In genomic region chr9:43206022-43206390, GRCm38 (mm10) we compare ENCODE assay signal across 9 mouse cellular contexts. TPM values are rescaled to one million over a fixed set of nuclear protein-coding genes. Genes with fewer than 3 reads are reported as not detected.
DNase-seq lines count a peak whose midpoint lies in the region; ATAC-seq and TF ChIP-seq lines count a peak whose summit lies in the region.
"Had no signal": no experiment of that assay in that cellular context is flagged by ENCODE, and none has a peak within 500 bp of the region (broad histone marks: within the 10 kb centered on the region; RNA-seq: fewer than 3 reads in every experiment).

No protein-coding gene starts in this region.

- no peak for ATAC-seq in liver, embryonic 11.5 days (replicated peaks; ENCODE audit: low FRiP score)
- ATAC-seq in liver, postnatal 0 days: no peak
- no peak for ATAC-seq in forebrain, embryonic 12.5 days (ENCODE audit: low FRiP score)
- ATAC-seq in limb, embryonic 12.5 days (ENCODE audit: insufficient number of reproducible peaks, insufficient read depth, low FRiP score, low TSS enrichment, low read depth): no peak

- H3K4me3 ChIP-seq in liver, embryonic 11.5 days (ENCODE audit: low read depth, low read length): peak overlapping the region; percentile 13; the same call in 1 of the 2 replicates
- no peak overlapping the region for H3K4me3 ChIP-seq in liver, postnatal 0 days (ENCODE audit: low read depth, low read length)
- peak overlapping the region; percentile 31 for H3K4me3 ChIP-seq in forebrain, embryonic 12.5 days (replicated peaks)
- H3K4me3 ChIP-seq in limb, embryonic 12.5 days (replicated peaks): peak overlapping the region; percentile 41
- H3K4me3 ChIP-seq in small intestine, adult 2 months (ENCODE audit: low read depth, low read length): peak overlapping the region; percentile 34
- no peak overlapping the region; the same call in 1 of the 2 replicates for H3K4me3 ChIP-seq in layer of hippocampus, adult 2 months

- H3K9ac ChIP-seq in liver, embryonic 11.5 days (ENCODE audit: low read depth, low read length): no peak overlapping the region
- no peak overlapping the region for H3K9ac ChIP-seq in liver, postnatal 0 days (replicated peaks)
- no peak overlapping the region for H3K9ac ChIP-seq in forebrain, embryonic 12.5 days
- 0 out of 2 replicates have a peak overlapping the region, but pooled peaks have one; percentile 23 for H3K9ac ChIP-seq in limb, embryonic 12.5 days (replicated peaks)

- H3K36me3 ChIP-seq in liver, embryonic 11.5 days (ENCODE audit: control insufficient read depth, insufficient read depth, low read length): no peaks in the 10 kb centered on the region
- H3K36me3 ChIP-seq in liver, postnatal 0 days (replicated peaks; ENCODE audit: insufficient read depth, low read length): no peaks in the 10 kb centered on the region
- H3K36me3 ChIP-seq in forebrain, embryonic 12.5 days (replicated peaks): no peaks in the 10 kb centered on the region
- no peaks in the 10 kb centered on the region for H3K36me3 ChIP-seq in limb, embryonic 12.5 days
- no peaks in the 10 kb centered on the region for H3K36me3 ChIP-seq in small intestine, adult 2 months (ENCODE audit: control insufficient read depth, insufficient read depth, low read length)

- no peak for TF ChIP-seq EP300 in liver, postnatal 0 days (IDR thresholded peaks at IDR 0.05; ENCODE audit: low read depth)

- peaks cover 7% of the 10 kb centered on the region for H3K4me1 ChIP-seq in liver, embryonic 11.5 days (replicated peaks; ENCODE audit: control insufficient read depth, insufficient read depth, low read length)
- 0 out of 2 replicates have a peak, but pooled peaks cover 2% of the 10 kb centered on the region for H3K4me1 ChIP-seq in liver, postnatal 0 days (ENCODE audit: insufficient read depth)
- peaks cover 19% of the 10 kb centered on the region for H3K4me1 ChIP-seq in forebrain, embryonic 12.5 days
- peaks cover 19% of the 10 kb centered on the region for H3K4me1 ChIP-seq in limb, embryonic 12.5 days (replicated peaks)
- H3K4me1 ChIP-seq in small intestine, adult 2 months (ENCODE audit: control insufficient read depth, insufficient read depth, insufficient read length, low read length): peaks cover 18% of the 10 kb centered on the region

- no peak for TF ChIP-seq POLR2A in small intestine, adult 2 months (IDR thresholded peaks at IDR 0.05; ENCODE audit: low read depth, low read length)

- peak overlapping the region; percentile 52 for H3K4me2 ChIP-seq in liver, embryonic 11.5 days
- no peak overlapping the region for H3K4me2 ChIP-seq in liver, postnatal 0 days (ENCODE audit: low read depth, low read length)
- peak overlapping the region; percentile 53 for H3K4me2 ChIP-seq in forebrain, embryonic 12.5 days
- H3K4me2 ChIP-seq in limb, embryonic 12.5 days: peak overlapping the region; percentile 72

- no peak overlapping the region for H3K27ac ChIP-seq in liver, embryonic 11.5 days (ENCODE audit: low read depth, low read length)
- no peak overlapping the region for H3K27ac ChIP-seq in liver, postnatal 0 days (ENCODE audit: low read depth)
- no peak overlapping the region for H3K27ac ChIP-seq in forebrain, embryonic 12.5 days
- no peak overlapping the region for H3K27ac ChIP-seq in limb, embryonic 12.5 days
- H3K27ac ChIP-seq in small intestine, adult 2 months (ENCODE audit: insufficient read depth, low read depth, low read length): no peak overlapping the region
- no peak overlapping the region for H3K27ac ChIP-seq in layer of hippocampus, adult 2 months

- TF ChIP-seq CTCF in liver, postnatal 0 days (IDR thresholded peaks at IDR 0.05; ENCODE audit: low read depth): no peak
- no peak for TF ChIP-seq CTCF in small intestine, adult 2 months (IDR thresholded peaks at IDR 0.05; ENCODE audit: extremely low read depth, insufficient read length, insufficient replicate concordance, low read depth, low read length)
- TF ChIP-seq CTCF in layer of hippocampus, adult 2 months (conservative IDR thresholded peaks at IDR 0.05): no peak

- peaks cover 62% of the 10 kb centered on the region for H3K27me3 ChIP-seq in liver, embryonic 11.5 days (replicated peaks; ENCODE audit: control insufficient read depth, insufficient read depth, low read length)
- H3K27me3 ChIP-seq in liver, postnatal 0 days (ENCODE audit: insufficient read depth, low read length): peaks cover 74% of the 10 kb centered on the region
- H3K27me3 ChIP-seq in forebrain, embryonic 12.5 days: peaks cover 78% of the 10 kb centered on the region
- H3K27me3 ChIP-seq in limb, embryonic 12.5 days: peaks cover 69% of the 10 kb centered on the region
- peaks cover 15% of the 10 kb centered on the region for H3K27me3 ChIP-seq in small intestine, adult 2 months (ENCODE audit: control insufficient read depth, insufficient read depth, low read length)

- H3K9me3 ChIP-seq in liver, embryonic 11.5 days (ENCODE audit: control insufficient read depth, low read length): no peaks in the 10 kb centered on the region
- no peaks in the 10 kb centered on the region for H3K9me3 ChIP-seq in liver, postnatal 0 days (ENCODE audit: low read length)
- no peaks in the 10 kb centered on the region for H3K9me3 ChIP-seq in forebrain, embryonic 12.5 days
- no peaks in the 10 kb centered on the region for H3K9me3 ChIP-seq in limb, embryonic 12.5 days

- DNase-seq in liver, embryonic 11.5 days (ENCODE audit: low spot score): no peak
- no peak for DNase-seq in liver, postnatal 0 days
- DNase-seq in layer of hippocampus, adult 2 months (ENCODE audit: low spot score in 2 of 2): no peak
- DNase-seq in testis, postnatal 14 days (ENCODE audit: low spot score): no peak
- no peak for DNase-seq in left cerebral cortex, adult 8-10 months (ENCODE audit: low spot score in 2 of 2)

- 2% methylated on average over 15 of the region's 15 CpGs for WGBS in liver, embryonic 11.5 days
- WGBS in liver, postnatal 0 days (ENCODE audit: insufficient replicate concordance): 5% methylated on average over 15 of the region's 15 CpGs
- 4% methylated on average over 15 of the region's 15 CpGs for WGBS in forebrain, embryonic 12.5 days
- WGBS in limb, embryonic 12.5 days: 2% methylated on average over 15 of the region's 15 CpGs
- WGBS in small intestine, adult 2 months: 6% methylated on average over 15 of the region's 15 CpGs

RNA-seq across cellular contexts. Expression of gene Pou2f3, which starts 4.2 kb away (rescaled TPM):
- not detected in 2 replicates for polyA plus RNA-seq in liver, embryonic 11.5 days (2014; fragmentation: Nextera tagmentation; extraction: Ambion mirVana)
- 0.05 TPM in 1 of 2 replicates, not detected in the other for polyA plus RNA-seq in liver, postnatal 0 days (2015; fragmentation: Nextera tagmentation; extraction: Ambion mirVana)
- not detected in 2 replicates for polyA plus RNA-seq in forebrain, embryonic 12.5 days (2016; fragmentation: Nextera tagmentation; extraction: Ambion mirVana)
- not detected in 2 replicates for polyA plus RNA-seq in limb, embryonic 12.5 days (2016; fragmentation: Nextera tagmentation; extraction: Ambion mirVana)
- polyA plus RNA-seq in small intestine, adult 2 months (2012; rRNA removed): 0.55 and 1.2 TPM in 2 replicates
- under 1 TPM; 0.22 to 0.33 TPM for total RNA-seq in layer of hippocampus, adult 2 months (2021)
- under 1 TPM; 0.14 to 0.37 (median 0.27) TPM for total RNA-seq in left cerebral cortex, adult 8-10 months (2022)
- total RNA-seq: megakaryocyte-erythroid progenitor cell, adult 5-6 weeks had no signal

RNA-seq across cellular contexts. Expression of gene Oaf, which starts 33.7 kb away (rescaled TPM):
- polyA plus RNA-seq in liver, embryonic 11.5 days (2014; fragmentation: Nextera tagmentation; extraction: Ambion mirVana): 51.6 and 52.0 TPM in 2 replicates
- polyA plus RNA-seq in liver, postnatal 0 days (2015; fragmentation: Nextera tagmentation; extraction: Ambion mirVana): 59.3 and 70.0 TPM in 2 replicates
- 21.9 and 25.6 TPM in 2 replicates for polyA plus RNA-seq in forebrain, embryonic 12.5 days (2016; fragmentation: Nextera tagmentation; extraction: Ambion mirVana)
- polyA plus RNA-seq in limb, embryonic 12.5 days (2016; fragmentation: Nextera tagmentation; extraction: Ambion mirVana): 100 and 102 TPM in 2 replicates
- polyA plus RNA-seq in small intestine, adult 2 months (2012; rRNA removed): 21.4 and 35.7 TPM in 2 replicates
- total RNA-seq in layer of hippocampus, adult 2 months (2021): 10 to 100 TPM; 18.6 to 19.5 TPM
- 10 to 100 TPM; 12.8 to 18.5 (median 15.2) TPM for total RNA-seq in left cerebral cortex, adult 8-10 months (2022)

Comparison
In these comparisons a context has a peak if more than half of its experiments do, and no peak if none do; other contexts are left out.
1. H3K4me3 ChIP-seq: peak in liver, embryonic 11.5 days (single experiment), forebrain, embryonic 12.5 days (single experiment), limb, embryonic 12.5 days (single experiment) and small intestine, adult 2 months (single experiment); none in liver, postnatal 0 days (single experiment) and layer of hippocampus, adult 2 months (single experiment).